Mouse (Mus musculus): ENCODE data around the gene Uggt1. TPM values are rescaled to one million over a fixed set of nuclear protein-coding genes. Genes with fewer than 3 reads are reported as not detected.

Gene Uggt1
- polyA plus RNA-seq, 1 experiment from 2014 or later = 46.6 TPM

GRCm38 (mm10) chr1:36105917-36106706, 138.4 kb downstream of the Uggt1 start:
- Histone ChIP-seq H3K4me3 (ENCODE audit: low read depth, low read length) (no peak overlapping the region), H3K36me3 (ENCODE audit: control insufficient read depth, insufficient read depth, low read length) (peaks cover 28% of the 10 kb centered on the region)
- WGBS = 90% methylated on average over 11 of the region's 11 CpGs

DNA sequence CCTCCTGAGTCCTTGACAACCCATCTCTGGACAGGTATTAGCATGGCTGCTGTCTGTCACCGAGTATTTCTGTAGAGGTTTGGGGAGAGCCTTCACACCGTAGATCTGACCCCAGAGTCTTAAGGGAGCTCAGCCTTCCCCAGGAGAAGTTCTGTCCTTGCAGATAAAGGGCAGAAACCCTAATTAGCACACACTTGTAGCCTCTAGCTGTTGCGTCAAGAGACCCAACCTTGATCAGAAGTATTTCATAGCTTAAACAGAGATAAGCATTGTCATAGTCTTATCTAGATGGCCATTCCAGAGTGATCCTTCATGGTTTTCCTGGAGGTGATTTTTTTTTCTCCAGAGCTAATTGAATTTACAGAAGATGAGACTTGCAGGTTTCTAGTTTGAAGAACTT, 144.1 kb downstream of the Uggt1 start:
- Histone ChIP-seq H3K4me3 (ENCODE audit: low read depth, low read length) (no peak overlapping the region), H3K27me3 (ENCODE audit: control insufficient read depth, insufficient read depth, low read depth, low read length) (no peaks in the 10 kb centered on the region), H3K4me2 (ENCODE audit: low read length) (no peak overlapping the region), H3K9me3 (replicated peaks; ENCODE audit: control insufficient read depth, low read length, poor library complexity, severe bottlenecking) (no peaks in the 10 kb centered on the region), H3K27ac (ENCODE audit: low read length) (no peak overlapping the region), H3K9ac (ENCODE audit: low read depth, low read length) (no peak overlapping the region), H3K36me3 (ENCODE audit: control insufficient read depth, insufficient read depth, low read length) (peaks cover 18% of the 10 kb centered on the region), H3K4me1 (ENCODE audit: control insufficient read depth, insufficient read depth, low read length) (no peaks in the 10 kb centered on the region)
- no peak for ATAC-seq
- WGBS = 87% methylated on average over 3 of the region's 3 CpGs

More at GRCm38 (mm10) chr1:36105917-36106706, 138.4 kb downstream of the Uggt1 start:
- H3K4me2 ChIP-seq (ENCODE audit: low read length) = no peak overlapping the region
- ATAC-seq = no peak
- no peaks in the 10 kb centered on the region for H3K4me1 ChIP-seq (ENCODE audit: control insufficient read depth, insufficient read depth, low read length)
- no peaks in the 10 kb centered on the region for H3K9me3 ChIP-seq (replicated peaks; ENCODE audit: control insufficient read depth, low read length, poor library complexity, severe bottlenecking)
- no peaks in the 10 kb centered on the region for H3K27me3 ChIP-seq (ENCODE audit: control insufficient read depth, insufficient read depth, low read depth, low read length)
- H3K27ac ChIP-seq (ENCODE audit: low read length) = no peak overlapping the region
- H3K9ac ChIP-seq (ENCODE audit: low read depth, low read length) = no peak overlapping the region

DNA sequence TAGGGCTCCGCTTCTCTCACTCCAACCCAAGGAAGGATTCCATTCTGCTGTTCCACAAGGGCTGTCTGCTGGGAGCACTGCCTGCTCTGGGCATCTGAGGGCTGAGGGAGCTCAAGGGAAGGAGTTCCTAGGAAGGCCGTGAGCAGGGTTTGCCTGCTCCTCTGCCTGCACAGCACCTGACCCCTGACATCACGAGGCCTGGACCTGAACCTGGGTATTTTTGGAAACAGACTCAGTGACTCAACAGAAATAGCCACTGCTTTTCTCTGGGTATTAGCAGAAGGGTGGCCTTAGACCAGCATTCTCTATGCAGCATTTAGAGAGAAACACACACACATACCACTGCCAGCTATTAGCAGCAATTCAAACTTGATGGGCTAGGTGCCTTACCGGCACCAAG, 146.1 kb downstream of the Uggt1 start:
- Histone ChIP-seq H3K4me2 (ENCODE audit: low read length) (no peak overlapping the region), H3K4me1 (ENCODE audit: control insufficient read depth, insufficient read depth, low read length) (no peaks in the 10 kb centered on the region), H3K9ac (ENCODE audit: low read depth, low read length) (no peak overlapping the region), H3K4me3 (ENCODE audit: low read depth, low read length) (no peak overlapping the region), H3K27ac (ENCODE audit: low read length) (no peak overlapping the region), H3K9me3 (replicated peaks; ENCODE audit: control insufficient read depth, low read length, poor library complexity, severe bottlenecking) (no peaks in the 10 kb centered on the region), H3K27me3 (ENCODE audit: control insufficient read depth, insufficient read depth, low read depth, low read length) (no peaks in the 10 kb centered on the region), H3K36me3 (ENCODE audit: control insufficient read depth, insufficient read depth, low read length) (peaks cover 6% of the 10 kb centered on the region)
- no peak for ATAC-seq
- WGBS = 88% methylated on average over 4 of the region's 4 CpGs

DNA sequence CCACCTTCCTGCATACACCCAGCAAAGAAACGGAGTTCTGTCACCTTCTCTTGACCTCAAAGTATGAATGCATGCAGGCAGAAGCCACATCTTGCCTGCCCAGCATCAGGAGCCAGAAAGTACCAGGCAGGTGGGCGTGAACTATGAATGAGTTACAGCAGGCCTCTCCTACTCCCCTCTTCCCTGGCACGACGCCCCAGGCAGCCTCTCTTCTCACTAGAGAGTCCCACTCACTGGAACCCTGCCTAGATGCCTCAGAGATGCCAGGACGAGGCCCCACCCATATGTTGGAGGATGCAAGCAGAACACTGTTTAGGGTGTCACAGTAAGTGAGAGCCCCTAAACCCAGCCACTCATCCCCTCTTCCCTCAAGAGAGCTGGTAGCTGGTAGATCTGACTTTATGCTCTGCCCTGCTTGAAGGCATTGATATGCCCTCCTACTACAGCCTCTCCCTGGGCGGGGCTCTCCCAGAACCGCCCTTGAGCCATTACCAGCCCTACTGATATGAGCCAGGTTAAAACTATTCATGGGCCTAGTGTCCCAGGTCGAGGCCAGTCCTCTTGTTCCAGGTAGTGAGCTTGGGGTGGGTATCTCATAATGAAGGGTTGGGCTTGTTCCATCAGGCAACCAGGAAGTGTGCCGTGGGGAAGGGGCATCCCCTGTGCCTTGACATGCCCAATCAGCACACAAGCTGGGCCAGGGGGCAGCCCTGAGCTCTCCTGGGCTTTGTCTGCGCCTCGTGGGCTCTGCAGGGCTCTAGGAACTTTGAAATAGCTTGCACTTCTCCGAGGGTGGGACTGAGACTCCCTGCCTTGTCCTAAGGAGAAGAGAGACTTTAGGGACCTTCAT, 148.9 kb downstream of the Uggt1 start:
- peak; percentile 30; the same call in 1 of the 2 replicates for ATAC-seq
- Histone ChIP-seq H3K27ac (ENCODE audit: low read length) (no peak overlapping the region), H3K4me2 (ENCODE audit: low read length) (no peak overlapping the region), H3K9ac (ENCODE audit: low read depth, low read length) (no peak overlapping the region), H3K4me3 (ENCODE audit: low read depth, low read length) (no peak overlapping the region), H3K9me3 (replicated peaks; ENCODE audit: control insufficient read depth, low read length, poor library complexity, severe bottlenecking) (no peaks in the 10 kb centered on the region), H3K4me1 (ENCODE audit: control insufficient read depth, insufficient read depth, low read length) (peaks cover 3% of the 10 kb centered on the region), H3K27me3 (ENCODE audit: control insufficient read depth, insufficient read depth, low read depth, low read length) (no peaks in the 10 kb centered on the region), H3K36me3 (ENCODE audit: control insufficient read depth, insufficient read depth, low read length) (no peaks in the 10 kb centered on the region)
- WGBS = 83% methylated on average over 12 of the region's 12 CpGs

DNA sequence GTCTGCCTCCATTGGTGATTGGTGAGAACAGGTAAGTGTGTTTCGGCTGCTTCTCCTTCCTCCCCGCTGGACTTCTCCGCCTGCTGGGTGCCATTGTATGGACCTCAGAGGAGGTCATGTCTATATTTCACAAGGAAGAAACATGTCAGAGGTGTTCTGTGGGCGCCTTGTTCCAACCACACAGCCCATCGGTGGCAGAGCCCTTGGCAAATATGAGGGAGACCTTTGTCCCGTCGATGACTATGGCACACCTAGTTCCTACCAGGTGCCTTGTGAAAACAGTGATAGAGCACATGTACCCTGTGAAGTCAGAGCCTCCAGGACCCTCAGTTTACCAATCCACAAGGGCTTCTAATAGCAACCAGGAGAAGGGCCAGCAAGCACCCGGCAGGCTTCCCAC, 150.8 kb downstream of the Uggt1 start:
- no peaks in the 10 kb centered on the region for H3K9me3 ChIP-seq (replicated peaks; ENCODE audit: control insufficient read depth, low read length, poor library complexity, severe bottlenecking)

DNA sequence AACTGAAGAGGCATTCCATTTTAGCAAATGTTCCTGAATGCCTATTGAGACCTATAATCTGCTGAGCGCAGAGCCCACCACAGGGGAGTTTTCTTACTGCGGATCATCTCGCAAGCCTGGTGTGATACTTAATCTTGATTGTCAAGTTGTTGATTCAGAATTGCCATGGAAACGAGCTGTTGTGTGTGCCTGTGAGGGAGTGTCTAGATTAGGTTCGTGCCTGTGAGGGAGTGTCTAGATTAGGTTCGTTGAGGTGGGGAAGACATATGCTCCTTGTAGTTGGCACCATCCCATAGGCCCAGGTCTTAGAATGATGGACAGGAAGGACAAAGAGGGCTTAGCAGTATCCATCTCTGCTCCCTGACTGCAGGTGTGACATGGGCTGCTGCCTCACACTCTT, 153.3 kb downstream of the Uggt1 start:
- Histone ChIP-seq H3K9me3 (replicated peaks; ENCODE audit: control insufficient read depth, low read length, poor library complexity, severe bottlenecking) (no peaks in the 10 kb centered on the region), H3K27me3 (ENCODE audit: control insufficient read depth, insufficient read depth, low read depth, low read length) (no peaks in the 10 kb centered on the region), H3K36me3 (ENCODE audit: control insufficient read depth, insufficient read depth, low read length) (no peaks in the 10 kb centered on the region), H3K27ac (ENCODE audit: low read length) (no peak overlapping the region), H3K4me3 (ENCODE audit: low read depth, low read length) (no peak overlapping the region), H3K4me1 (ENCODE audit: control insufficient read depth, insufficient read depth, low read length) (peaks cover 26% of the 10 kb centered on the region), H3K4me2 (ENCODE audit: low read length) (no peak overlapping the region), H3K9ac (ENCODE audit: low read depth, low read length) (no peak overlapping the region)
- 42% methylated on average over 6 of the region's 6 CpGs for WGBS
- ATAC-seq = no peak

More for the DNA sequence above, 150.8 kb downstream of the Uggt1 start:
- 94% methylated on average over 8 of the region's 8 CpGs for WGBS
- no peak overlapping the region for H3K4me2 ChIP-seq (ENCODE audit: low read length)
- H3K4me1 ChIP-seq (ENCODE audit: control insufficient read depth, insufficient read depth, low read length) = peaks cover 18% of the 10 kb centered on the region
- no peaks in the 10 kb centered on the region for H3K36me3 ChIP-seq (ENCODE audit: control insufficient read depth, insufficient read depth, low read length)
- no peak for ATAC-seq
- H3K27ac ChIP-seq (ENCODE audit: low read length) = no peak overlapping the region
- H3K9ac ChIP-seq (ENCODE audit: low read depth, low read length) = no peak overlapping the region
- H3K4me3 ChIP-seq (ENCODE audit: low read depth, low read length) = no peak overlapping the region
- H3K27me3 ChIP-seq (ENCODE audit: control insufficient read depth, insufficient read depth, low read depth, low read length) = no peaks in the 10 kb centered on the region

DNA sequence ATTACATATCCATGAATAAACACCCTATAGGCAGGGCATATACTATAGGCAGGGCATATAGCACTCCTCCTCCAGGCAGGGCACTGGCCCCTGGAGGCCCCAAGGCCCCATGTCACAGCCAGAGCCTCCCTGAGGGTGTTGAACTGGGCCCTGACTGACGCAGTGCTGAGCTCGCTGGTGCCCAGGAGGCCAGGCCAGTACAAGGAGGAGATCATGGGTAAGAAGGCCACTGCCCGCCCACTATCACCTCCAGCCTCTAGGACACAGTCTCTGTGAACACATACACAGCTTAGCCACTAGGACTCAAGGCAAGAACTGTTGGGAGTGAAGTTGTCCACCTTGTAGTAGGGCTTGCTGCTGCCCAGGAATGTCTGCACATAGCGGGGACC, 153.8 kb downstream of the Uggt1 start:
- Histone ChIP-seq H3K27ac (ENCODE audit: low read length) (no peak overlapping the region), H3K27me3 (ENCODE audit: control insufficient read depth, insufficient read depth, low read depth, low read length) (no peaks in the 10 kb centered on the region), H3K36me3 (ENCODE audit: control insufficient read depth, insufficient read depth, low read length) (peaks cover 2% of the 10 kb centered on the region), H3K9me3 (replicated peaks; ENCODE audit: control insufficient read depth, low read length, poor library complexity, severe bottlenecking) (no peaks in the 10 kb centered on the region), H3K4me3 (ENCODE audit: low read depth, low read length) (no peak overlapping the region), H3K4me1 (ENCODE audit: control insufficient read depth, insufficient read depth, low read length) (peaks cover 26% of the 10 kb centered on the region), H3K4me2 (ENCODE audit: low read length) (no peak overlapping the region), H3K9ac (ENCODE audit: low read depth, low read length) (no peak overlapping the region)
- WGBS = 72% methylated on average over 4 of the region's 4 CpGs
- no peak for ATAC-seq
